Mouse (Mus musculus) liver, adult 2 months (tissue): Measurements from ENCODE around the gene Esf1. TPM values are rescaled to one million over a fixed set of nuclear protein-coding genes. Genes with fewer than 3 reads are reported as not detected.
"Not testable (repeated sequence)": the region's sequence is repeated elsewhere in the genome, so short reads cannot be mapped to it uniquely, and the experiment has no call there.

Experiments used
- DNase-seq: peaks from one replicate; pipeline ENCODE4 v3.0.0-alpha.2; 2011; ENCODE audit warnings: low read depth, low spot score; ENCODE audit errors: extremely low read depth
- H3K27ac ChIP-seq: fragments of 200-500 bp; replicated peaks from 2 replicates; pipeline ENCODE4 v1.5.1; 2012; ENCODE audit warnings: low read depth, mild to moderate bottlenecking, control low read depth, inconsistent platforms, low read length; ENCODE audit not compliant: insufficient read depth
- H3K27me3 ChIP-seq: fragments of 200-500 bp; 2 replicates; pipeline ENCODE4 v1.6.1; 2012; ENCODE audit warnings: mild to moderate bottlenecking, moderate library complexity, low read length, inconsistent platforms; ENCODE audit not compliant: control insufficient read depth, insufficient read depth
- H3K36me3 ChIP-seq: fragments of 200-500 bp; 2 replicates; pipeline ENCODE4 v1.6.1; 2012; ENCODE audit warnings: low read length, inconsistent platforms; ENCODE audit not compliant: control insufficient read depth, insufficient read depth
- H3K4me1 ChIP-seq: fragments of 200-500 bp; 2 replicates; pipeline ENCODE4 v1.6.1; 2011; ENCODE audit warnings: low read length; ENCODE audit not compliant: control insufficient read depth, insufficient read depth
- H3K4me3 ChIP-seq: fragments of 200-500 bp; 2 replicates; pipeline ENCODE4 v1.5.1; 2011; ENCODE audit warnings: low read depth, mild to moderate bottlenecking, control low read depth, low read length, moderate library complexity; ENCODE audit not compliant: insufficient read depth
- H3K79me2 ChIP-seq: fragments of 200-500 bp; 2 replicates; pipeline ENCODE4 v1.6.1; 2012; ENCODE audit warnings: inconsistent platforms, mild to moderate bottlenecking, low read length, moderate library complexity; ENCODE audit not compliant: control insufficient read depth, insufficient read depth
- H3K9ac ChIP-seq: fragments of 200-500 bp; 2 replicates; pipeline ENCODE4 v1.6.1; 2012; ENCODE audit warnings: low read depth, mild to moderate bottlenecking, control low read depth, inconsistent platforms, low read length
- CTCF ChIP-seq: fragments of 200-500 bp; IDR thresholded peaks from 2 replicates; pipeline ENCODE4 v1.5.1; 2011; ENCODE audit warnings: low read depth, low read length, control low read depth
- POLR2A ChIP-seq: fragments of 200-500 bp; IDR thresholded peaks from 2 replicates; pipeline ENCODE4 v1.6.1; 2011; ENCODE audit warnings: low read length, control low read depth; ENCODE audit not compliant: insufficient read depth; ENCODE audit errors: extremely low read depth
- WGBS: fragments of 180-500 bp; shearing (Covaris S2); methylation state at CpG from one replicate; pipeline ENCODE4 v1.1.7; 2018; 5-methylcytosine and 5-hydroxymethylcytosine counted together
- polyA plus RNA-seq: library from polyadenylated mRNA; depleted of rRNA; stranded (reverse); fragments of >200 nt; gene quantifications from 2 replicates; pipeline ENCODE4 v1.2.3, GENCODE M21; 2012
- total RNA-seq: library from RNA; depleted of rRNA; stranded (reverse); fragments of >200 nt; gene quantifications from 2 replicates; pipeline ENCODE4 v1.2.3, GENCODE M21; 2014

Gene Esf1
- total and polyA plus RNA-seq, 2 experiments, result 0.71 to 10.6 TPM

- peaks cover 2% of the 10 kb centered on the region; the same call in 1 of the 2 replicates for H3K36me3 ChIP-seq
- no peak overlapping the region for H3K27ac ChIP-seq
- H3K4me3 ChIP-seq, result no peak overlapping the region
- no peak overlapping the region for H3K9ac ChIP-seq
- DNase-seq, result no peak
- no peaks in the 10 kb centered on the region for H3K79me2 ChIP-seq
- 91% methylated on average over 2 of the region's 2 CpGs for WGBS
- H3K4me1 ChIP-seq, result no peaks in the 10 kb centered on the region
- no peak for TF ChIP-seq POLR2A
- TF ChIP-seq CTCF, result no peak
- no peaks in the 10 kb centered on the region for H3K27me3 ChIP-seq
Observed at GRCm38 (mm10) chr2:140200713-140201112, 30.3 kb upstream of the Esf1 start.

- not testable (repeated sequence) for H3K27me3 ChIP-seq, H3K4me3 ChIP-seq
Observed at GRCm38 (mm10) chr2:140185685-140186210, 15.4 kb upstream of the Esf1 start.

DNA sequence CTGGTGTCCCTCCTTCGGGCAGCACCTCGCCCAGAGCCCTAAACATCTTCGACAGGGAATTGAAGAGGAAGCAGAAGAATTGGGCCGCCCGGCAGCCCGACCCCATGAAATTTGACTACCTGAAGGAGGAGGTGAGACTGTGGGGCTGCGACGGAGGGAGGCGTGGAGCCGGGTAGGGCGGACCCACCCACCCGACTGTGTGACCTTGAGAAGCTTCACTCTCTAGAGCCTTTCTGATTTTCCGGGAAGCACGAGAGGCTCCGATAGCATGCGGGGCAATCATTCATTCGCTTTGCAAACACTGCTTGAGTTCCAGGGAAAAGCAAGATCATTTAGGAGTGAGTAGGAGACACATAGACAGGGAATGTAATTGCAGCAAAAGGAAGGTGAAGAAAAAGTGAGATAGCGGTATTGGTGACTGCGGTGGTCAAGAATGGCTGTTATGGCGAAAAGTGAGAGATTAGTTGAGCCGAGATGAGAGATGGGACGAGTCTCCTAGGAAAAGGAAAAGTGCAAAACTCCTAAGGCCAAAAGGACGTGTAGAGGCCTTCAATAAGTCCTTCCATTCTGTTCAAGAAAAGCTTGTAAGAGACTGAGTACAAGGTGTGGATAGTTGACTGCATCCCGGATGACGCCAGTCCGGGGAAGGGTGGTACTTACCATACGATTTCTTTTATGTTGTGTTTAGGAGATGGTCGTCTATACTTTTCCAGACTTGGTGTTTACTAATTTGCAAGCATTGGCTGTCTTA, 614 bp upstream of the Esf1 start:
- Histone ChIP-seq H3K27me3 (no peaks in the 10 kb centered on the region), H3K4me3 (peak overlapping the region; percentile 87), H3K27ac (0 out of 2 replicates have a peak overlapping the region, but pooled peaks have one; percentile 14), H3K4me1 (peaks cover 6% of the 10 kb centered on the region), H3K36me3 (peaks cover 10% of the 10 kb centered on the region; the same call in 1 of the 2 replicates), H3K79me2 (peaks cover 7% of the 10 kb centered on the region; the same call in 1 of the 2 replicates), H3K9ac (peak overlapping the region; percentile 62)
- TF ChIP-seq POLR2A (no peak), CTCF (no peak)
- DNase-seq, result peak; percentile 26
- 8% methylated on average over 28 of the region's 28 CpGs for WGBS

More at GRCm38 (mm10) chr2:140185685-140186210, 15.4 kb upstream of the Esf1 start:
- not testable (repeated sequence) for H3K4me1 ChIP-seq, H3K9ac ChIP-seq, H3K36me3 ChIP-seq, DNase-seq, H3K79me2 ChIP-seq, H3K27ac ChIP-seq
- WGBS, result 93% methylated on average over 3 of the region's 3 CpGs

- Histone ChIP-seq H3K27ac (no peak overlapping the region), H3K4me3 (no peak overlapping the region), H3K79me2 (peaks cover 7% of the 10 kb centered on the region; the same call in 1 of the 2 replicates), H3K4me1 (peaks cover 6% of the 10 kb centered on the region), H3K9ac (no peak overlapping the region), H3K36me3 (peaks cover 18% of the 10 kb centered on the region), H3K27me3 (no peaks in the 10 kb centered on the region)
- no peak for DNase-seq
- TF ChIP-seq POLR2A, result no peak
- TF ChIP-seq CTCF, result no peak
- 47% methylated on average over 1 of the region's 1 CpGs for WGBS
Observed at GRCm38 (mm10) chr2:140169057-140169456, 1.3 kb downstream of the Esf1 start.

- no peak for TF ChIP-seq CTCF
- no peak for TF ChIP-seq POLR2A
- WGBS, result 94% methylated on average over 5 of the region's 5 CpGs
- H3K27me3 ChIP-seq, result no peaks in the 10 kb centered on the region
- no peaks in the 10 kb centered on the region for H3K79me2 ChIP-seq
- peaks cover 34% of the 10 kb centered on the region for H3K36me3 ChIP-seq
- no peaks in the 10 kb centered on the region for H3K4me1 ChIP-seq
- H3K9ac ChIP-seq, result no peak overlapping the region
- H3K4me3 ChIP-seq, result no peak overlapping the region
- no peak for DNase-seq
- no peak overlapping the region for H3K27ac ChIP-seq
Observed at GRCm38 (mm10) chr2:140163351-140163854, 7.0 kb downstream of the Esf1 start.

GRCm38 (mm10) chr2:140159186-140159730, 11.1 kb downstream of the Esf1 start:
- Histone ChIP-seq H3K27ac (no peak overlapping the region), H3K79me2 (no peaks in the 10 kb centered on the region), H3K27me3 (no peaks in the 10 kb centered on the region), H3K36me3 (peaks cover 43% of the 10 kb centered on the region), H3K9ac (no peak overlapping the region), H3K4me1 (no peaks in the 10 kb centered on the region), H3K4me3 (no peak overlapping the region)
- WGBS, result 76% methylated on average over 3 of the region's 3 CpGs
- DNase-seq, result peak; percentile 28
- TF ChIP-seq CTCF (peak; percentile 30; the same call in 1 of the 2 replicates), POLR2A (no peak)

DNA sequence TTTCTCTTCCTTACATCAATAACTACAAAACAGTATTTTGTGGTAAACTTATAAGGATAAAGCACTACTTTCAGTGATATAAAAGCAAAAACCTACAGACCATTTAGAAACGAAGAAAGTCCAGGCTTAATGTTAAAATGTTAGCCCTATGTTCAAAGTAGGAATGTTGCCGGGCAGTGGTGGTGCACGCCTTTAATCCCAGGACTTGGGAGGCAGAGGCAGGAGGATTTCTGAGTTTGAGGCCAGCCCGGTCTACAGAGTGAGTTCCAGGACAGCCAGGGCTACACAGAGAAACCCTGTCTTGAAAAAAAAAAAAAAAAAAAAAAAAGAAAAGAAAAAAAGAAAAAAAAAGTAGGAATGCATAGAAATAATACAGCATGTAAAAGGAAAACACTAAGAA, 18.6 kb downstream of the Esf1 start, which contains the start of gene Gm17374:
TSS of gene Gm17374 (plus strand) at position 301 of the 400 bp plus-strand sequence.
- not testable (repeated sequence) for H3K4me3 ChIP-seq, H3K4me1 ChIP-seq, H3K27ac ChIP-seq, H3K79me2 ChIP-seq, DNase-seq, H3K27me3 ChIP-seq, H3K9ac ChIP-seq
- peaks cover 34% of the 10 kb centered on the region for H3K36me3 ChIP-seq
- 95% methylated on average over 4 of the region's 4 CpGs for WGBS
